Mouse (Mus musculus): Measurements from ENCODE around the gene Gm3435.
"Not testable (repeated sequence)": the region's sequence is repeated elsewhere in the genome, so short reads cannot be mapped to it uniquely, and the experiment has no call there.

- not testable (repeated sequence) for TF ChIP-seq POLR2A (IDR thresholded peaks at IDR 0.05; ENCODE audit: low read depth, low read length); CTCF (conservative IDR thresholded peaks at IDR 0.05; ENCODE audit: insufficient read depth, insufficient read length, low read depth, low read length)
These were observed 17.3 kb upstream of the Gm3435 start for GRCm38 (mm10) chr17:14992522-14993138.
